Mouse (Mus musculus) forebrain, embryonic 14.5 days (tissue): ENCODE data around the gene Slc7a7. TPM values are rescaled to one million over a fixed set of nuclear protein-coding genes. Genes with fewer than 3 reads are reported as not detected.

ENCODE experiments used
- ATAC-seq: fragments of 200-750 bp; cut with Nextera tagmentation; 2 replicates; pipeline ENCODE4 v1.8.0; 2017; ENCODE audit warnings: mild to moderate bottlenecking, moderate library complexity
- DNase-seq: peaks from one replicate; pipeline ENCODE4 v3.0.0-alpha.2; 2015; ENCODE audit warnings: low spot score
- H3K27ac ChIP-seq: fragments of 300-500 bp; sonication (generic); 2 replicates; pipeline ENCODE4 v1.5.1; 2014; ENCODE audit warnings: low read depth, mild to moderate bottlenecking, control low read depth, low read length, moderate library complexity
- H3K27me3 ChIP-seq: fragments of 300-500 bp; sonication (generic); replicated peaks from 2 replicates; pipeline ENCODE4 v1.6.1; 2014; ENCODE audit warnings: low read length, control low read depth, mixed read lengths; ENCODE audit not compliant: control insufficient read depth, insufficient read depth
- H3K36me3 ChIP-seq: fragments of 300-500 bp; sonication (generic); 2 replicates; pipeline ENCODE4 v1.6.1; 2014; ENCODE audit warnings: low read length, control low read depth; ENCODE audit not compliant: control insufficient read depth, insufficient read depth
- H3K4me1 ChIP-seq: fragments of 300-500 bp; sonication (generic); 2 replicates; pipeline ENCODE4 v1.6.1; 2014; ENCODE audit warnings: antibody characterized with exemption, low read length, control low read depth; ENCODE audit not compliant: control insufficient read depth, insufficient read depth
- H3K4me2 ChIP-seq: fragments of 300-500 bp; sonication (generic); 2 replicates; pipeline ENCODE4 v1.6.1; 2014; ENCODE audit warnings: mild to moderate bottlenecking, control low read depth, low read length
- H3K4me3 ChIP-seq: fragments of 300-500 bp; sonication (generic); 2 replicates; pipeline ENCODE4 v1.5.1; 2014; ENCODE audit warnings: low read depth, low read length, control low read depth
- H3K9ac ChIP-seq: fragments of 300-500 bp; sonication (generic); 2 replicates; pipeline ENCODE4 v1.6.1; 2014; ENCODE audit warnings: mild to moderate bottlenecking, low read length, control low read depth, moderate library complexity
- H3K9me3 ChIP-seq: fragments of 300-500 bp; sonication (generic); replicated peaks from 2 replicates; pipeline ENCODE4 v1.6.1; 2016; ENCODE audit warnings: low read length, control low read depth, mixed read lengths; ENCODE audit not compliant: control insufficient read depth
- WGBS: fragments of 180-500 bp; shearing (Covaris S2); extraction: QIAGEN DNeasy Blood & Tissue Kit; methylation state at CpG from one replicate; pipeline ENCODE4 v1.1.7; 2014; 5-methylcytosine and 5-hydroxymethylcytosine counted together
- polyA plus RNA-seq: library from polyadenylated mRNA; unstranded; fragments of >200 nt; fragmentation: Nextera tagmentation; extraction: Ambion mirVana; gene quantifications from 2 replicates; pipeline ENCODE4 v1.2.1, GENCODE M21; 2014

Slc7a7 gene
- polyA plus RNA-seq, 1 experiment from 2014 or later: 4.3 TPM

GRCm38 (mm10) chr14:54331178-54331577, 86.4 kb downstream of the Slc7a7 start:
- no peaks in the 10 kb centered on the region for H3K36me3 ChIP-seq
- H3K4me1 ChIP-seq: peaks cover 11% of the 10 kb centered on the region
- no peaks in the 10 kb centered on the region for H3K27me3 ChIP-seq
- 66% methylated on average over 1 of the region's 1 CpGs for WGBS
- no peak overlapping the region for H3K27ac ChIP-seq
- no peak overlapping the region for H3K4me3 ChIP-seq
- ATAC-seq: no peak
- no peak overlapping the region for H3K4me2 ChIP-seq
- no peak overlapping the region for H3K9ac ChIP-seq
- no peaks in the 10 kb centered on the region for H3K9me3 ChIP-seq
- no peak for DNase-seq

GRCm38 (mm10) chr14:54329201-54329600, 88.4 kb downstream of the Slc7a7 start:
- no peak overlapping the region for H3K9ac ChIP-seq
- H3K4me3 ChIP-seq: no peak overlapping the region
- H3K27ac ChIP-seq: no peak overlapping the region
- no peak for DNase-seq
- no peaks in the 10 kb centered on the region for H3K36me3 ChIP-seq
- WGBS: 66% methylated on average over 9 of the region's 9 CpGs
- ATAC-seq: no peak
- H3K4me1 ChIP-seq: peaks cover 11% of the 10 kb centered on the region
- no peaks in the 10 kb centered on the region for H3K27me3 ChIP-seq
- no peaks in the 10 kb centered on the region for H3K9me3 ChIP-seq
- H3K4me2 ChIP-seq: no peak overlapping the region

- Histone ChIP-seq H3K27me3 (no peaks in the 10 kb centered on the region), H3K4me1 (peaks cover 11% of the 10 kb centered on the region), H3K9ac (no peak overlapping the region), H3K27ac (no peak overlapping the region), H3K9me3 (no peaks in the 10 kb centered on the region), H3K4me3 (no peak overlapping the region), H3K4me2 (no peak overlapping the region), H3K36me3 (no peaks in the 10 kb centered on the region)
- no peak for DNase-seq
- no peak for ATAC-seq
- 86% methylated on average over 2 of the region's 2 CpGs for WGBS
Measured at GRCm38 (mm10) chr14:54328548-54328947, 89.0 kb downstream of the Slc7a7 start.

- Histone ChIP-seq H3K4me1 (no peaks in the 10 kb centered on the region), H3K4me3 (no peak overlapping the region), H3K27ac (no peak overlapping the region), H3K9me3 (no peaks in the 10 kb centered on the region), H3K4me2 (no peak overlapping the region), H3K27me3 (no peaks in the 10 kb centered on the region), H3K36me3 (no peaks in the 10 kb centered on the region), H3K9ac (no peak overlapping the region)
- ATAC-seq: no peak
- no peak for DNase-seq
- 85% methylated on average over 5 of the region's 5 CpGs for WGBS
Measured at GRCm38 (mm10) chr14:54324486-54324885, 93.1 kb downstream of the Slc7a7 start.

- Histone ChIP-seq H3K36me3 (no peaks in the 10 kb centered on the region), H3K27me3 (no peaks in the 10 kb centered on the region), H3K4me1 (no peaks in the 10 kb centered on the region), H3K9me3 (no peaks in the 10 kb centered on the region), H3K27ac (no peak overlapping the region), H3K9ac (no peak overlapping the region), H3K4me3 (no peak overlapping the region), H3K4me2 (no peak overlapping the region)
- 74% methylated on average over 18 of the region's 18 CpGs for WGBS
- ATAC-seq (no peak), DNase-seq (no peak)
Measured at GRCm38 (mm10) chr14:54321556-54322376, 95.8 kb downstream of the Slc7a7 start.

Other genes starting within 250 kb of the Slc7a7 start
- 310 and 372 TPM in 2 replicates for gene Dad1, start 163.7 kb downstream of the Slc7a7 start, polyA plus RNA-seq
- 61.7 and 63.6 TPM in 2 replicates for gene Abhd4, start 163.6 kb downstream of the Slc7a7 start, polyA plus RNA-seq
- not detected in 2 replicates for gene Olfr49, start 132.8 kb downstream of the Slc7a7 start, polyA plus RNA-seq
- gene Oxa1l, start 56.9 kb downstream of the Slc7a7 start, polyA plus RNA-seq: 47.8 and 59.0 TPM in 2 replicates
- gene Mrpl52, start 9.1 kb upstream of the Slc7a7 start, polyA plus RNA-seq: 274 and 289 TPM in 2 replicates
- gene Mmp14, start 13.8 kb upstream of the Slc7a7 start, polyA plus RNA-seq: 48.2 and 51.5 TPM in 2 replicates
- gene Lrp10, start 46.4 kb upstream of the Slc7a7 start, polyA plus RNA-seq: 19.2 and 21.0 TPM in 2 replicates
- 19.6 and 26.4 TPM in 2 replicates for gene Rem2, start 58.3 kb upstream of the Slc7a7 start, polyA plus RNA-seq
- 98.5 and 103 TPM in 2 replicates for gene Prmt5, start 99.7 kb upstream of the Slc7a7 start, polyA plus RNA-seq
- 24.9 and 27.3 TPM in 2 replicates for gene Haus4, start 136.8 kb upstream of the Slc7a7 start, polyA plus RNA-seq
- gene Ajuba, start 159.8 kb upstream of the Slc7a7 start, polyA plus RNA-seq: 3.4 and 4.0 TPM in 2 replicates
- gene 4931414P19Rik, start 188.2 kb upstream of the Slc7a7 start, polyA plus RNA-seq: 6.3 and 8.7 TPM in 2 replicates
- gene Psmb5, start 200.2 kb upstream of the Slc7a7 start, polyA plus RNA-seq: 506 and 542 TPM in 2 replicates
- gene Psmb11, start 203.7 kb upstream of the Slc7a7 start, polyA plus RNA-seq: not detected in 2 replicates
- gene Gm17606, start 223.2 kb upstream of the Slc7a7 start, polyA plus RNA-seq: not detected in 2 replicates
- 4.8 and 5.7 TPM in 2 replicates for gene Cdh24, start 223.6 kb upstream of the Slc7a7 start, polyA plus RNA-seq